Mouse (Mus musculus): ENCODE results near the gene Hmg20a.
"Not testable (repeated sequence)": the region's sequence is repeated elsewhere in the genome, so short reads cannot be mapped to it uniquely, and the experiment has no call there.

DNA sequence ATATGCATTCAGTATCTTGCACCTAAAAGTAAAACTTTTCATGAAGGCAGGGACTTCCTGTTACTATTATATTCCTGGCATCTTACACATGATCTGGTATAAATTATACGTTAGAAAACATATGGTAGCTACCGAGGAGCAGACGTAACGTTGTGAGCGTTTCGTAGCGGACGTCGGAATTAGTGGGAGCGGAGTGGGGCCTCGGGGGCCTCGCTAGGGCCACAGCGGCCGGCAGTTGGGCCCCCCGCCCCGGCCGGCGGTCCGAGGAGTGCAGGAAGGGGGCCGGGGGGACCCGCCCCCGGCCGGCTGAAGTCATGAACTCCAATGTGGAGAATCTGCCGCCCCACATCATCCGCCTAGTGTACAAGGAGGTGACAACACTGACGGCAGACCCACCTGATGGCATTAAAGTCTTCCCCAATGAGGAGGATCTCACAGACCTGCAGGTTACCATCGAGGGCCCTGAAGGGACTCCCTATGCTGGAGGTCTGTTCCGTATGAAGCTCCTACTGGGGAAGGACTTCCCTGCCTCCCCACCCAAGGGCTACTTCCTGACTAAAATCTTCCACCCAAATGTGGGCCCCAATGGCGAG, 19.0 kb downstream of the Hmg20a start:
- TF ChIP-seq POLR2A (IDR thresholded peaks at IDR 0.05; ENCODE audit: low read depth, low read length); CTCF (IDR thresholded peaks at IDR 0.05; ENCODE audit: extremely low read depth, insufficient read length, insufficient replicate concordance, low read depth, low read length): not testable (repeated sequence)

All from small intestine, adult 2 months (tissue).